Mouse (Mus musculus) forebrain, embryonic 11.5 days (tissue): ENCODE results near the gene Pyy. TPM values are rescaled to one million over a fixed set of nuclear protein-coding genes. Genes with fewer than 3 reads are reported as not detected.

ENCODE experiments used
- ATAC-seq: fragments of 200-750 bp; cut with Nextera tagmentation; replicated peaks from 2 replicates; pipeline ENCODE4 v1.8.0; 2017; ENCODE audit warnings: moderate TSS enrichment; ENCODE audit not compliant: low FRiP score
- DNase-seq: peaks from one replicate; pipeline ENCODE4 v3.0.0-alpha.2; 2017; ENCODE audit warnings: low spot score
- H3K27ac ChIP-seq: fragments of 300-500 bp; sonication (generic); 2 replicates; pipeline ENCODE4 v1.5.1; 2014; ENCODE audit warnings: low read depth, low read length
- H3K27me3 ChIP-seq: fragments of 300-500 bp; sonication (generic); 2 replicates; pipeline ENCODE4 v1.6.1; 2014; ENCODE audit warnings: mild to moderate bottlenecking, low read length, mixed read lengths; ENCODE audit not compliant: control insufficient read depth, insufficient read depth
- H3K36me3 ChIP-seq: fragments of 300-500 bp; sonication (generic); 2 replicates; pipeline ENCODE4 v1.6.1; 2014; ENCODE audit warnings: mild to moderate bottlenecking, low read length, moderate library complexity, mixed read lengths; ENCODE audit not compliant: control insufficient read depth, insufficient read depth
- H3K4me1 ChIP-seq: fragments of 300-500 bp; sonication (generic); replicated peaks from 2 replicates; pipeline ENCODE4 v1.6.1; 2014; ENCODE audit warnings: low read length, mixed read lengths; ENCODE audit not compliant: control insufficient read depth, insufficient read depth
- H3K4me2 ChIP-seq: fragments of 300-500 bp; sonication (generic); 2 replicates; pipeline ENCODE4 v1.6.1; 2014; ENCODE audit warnings: low read depth, mild to moderate bottlenecking, low read length, moderate library complexity, mixed read lengths; ENCODE audit not compliant: severe bottlenecking
- H3K4me3 ChIP-seq: fragments of 300-500 bp; sonication (generic); 2 replicates; pipeline ENCODE4 v1.5.1; 2014; ENCODE audit warnings: low read depth, low read length
- H3K9ac ChIP-seq: fragments of 300-500 bp; sonication (generic); 2 replicates; pipeline ENCODE4 v1.6.1; 2014; ENCODE audit warnings: low read length
- H3K9me3 ChIP-seq: fragments of 300-500 bp; sonication (generic); 2 replicates; pipeline ENCODE4 v1.6.1; 2016; ENCODE audit warnings: low read length, mixed read lengths; ENCODE audit not compliant: control insufficient read depth
- WGBS: fragments of 180-500 bp; shearing (Covaris S2); extraction: QIAGEN DNeasy Blood & Tissue Kit; methylation state at CpG from one replicate; pipeline ENCODE4 v1.1.7; 2014; 5-methylcytosine and 5-hydroxymethylcytosine counted together
- polyA plus RNA-seq: library from polyadenylated mRNA; unstranded; fragments of >200 nt; fragmentation: Nextera tagmentation; extraction: Ambion mirVana; gene quantifications from 2 replicates; pipeline ENCODE4 v1.2.1, GENCODE M21; 2014

Gene Pyy
- polyA plus RNA-seq: not detected in 2 replicates

DNA sequence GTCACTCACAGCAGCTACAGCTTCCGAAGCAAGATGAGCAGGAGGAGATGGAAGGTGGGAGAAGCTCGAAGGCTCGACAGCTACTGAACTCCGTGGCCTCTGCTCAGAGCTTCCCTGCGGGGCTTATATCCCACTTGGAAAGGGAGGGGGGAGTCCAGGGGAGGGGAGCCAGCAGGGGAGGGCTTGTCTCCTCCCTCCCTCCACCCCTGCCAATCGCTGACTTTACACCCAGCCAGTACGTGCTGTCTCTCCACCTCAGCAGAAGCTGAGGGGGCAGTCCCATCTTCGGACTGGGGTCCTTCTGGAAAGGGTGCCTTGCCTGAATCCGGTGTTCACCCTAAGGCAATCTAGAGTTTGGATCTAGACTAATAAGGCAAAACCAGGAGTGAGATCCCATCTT is at the start of gene Pyy:
Gene Pyy (minus strand): TSS at position 101 of the 400 bp plus-strand sequence.
- ATAC-seq (no peak), DNase-seq (no peak)
- Histone ChIP-seq H3K4me1 (no peaks in the 10 kb centered on the region), H3K27ac (no peak within 1 kb of the TSS), H3K9me3 (no peaks in the 10 kb centered on the region), H3K4me3 (no peak within 1 kb of the TSS), H3K4me2 (no peak within 1 kb of the TSS), H3K36me3 (no peaks in the 10 kb centered on the region), H3K27me3 (peaks cover 44% of the 10 kb centered on the region), H3K9ac (no peak within 1 kb of the TSS)
- 16% methylated on average over 8 of the region's 9 CpGs for WGBS

DNA sequence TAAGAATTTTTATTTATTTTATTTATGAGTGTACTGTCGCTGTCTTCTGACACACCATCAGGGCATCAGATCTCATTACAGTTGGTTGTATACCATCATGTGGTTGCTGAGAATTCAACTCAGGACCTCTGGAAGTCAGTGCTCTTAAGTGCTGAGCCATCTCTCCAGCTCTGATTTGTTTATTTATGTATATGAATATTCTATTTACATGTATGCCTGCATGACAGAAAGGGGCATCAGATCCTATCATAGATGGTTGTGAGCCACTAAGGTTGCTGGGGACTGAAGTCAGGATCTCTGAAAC is 49.1 kb upstream of the Pyy start:
- Histone ChIP-seq H3K9ac (no peak overlapping the region), H3K27me3 (no peaks in the 10 kb centered on the region), H3K4me2 (no peak overlapping the region), H3K36me3 (no peaks in the 10 kb centered on the region), H3K9me3 (no peaks in the 10 kb centered on the region), H3K4me1 (no peaks in the 10 kb centered on the region), H3K4me3 (no peak overlapping the region), H3K27ac (no peak overlapping the region)
- ATAC-seq (0 out of 2 replicates have a peak, but pooled peaks have one; percentile 21), DNase-seq (no peak)
- WGBS: 8% methylated on average over 1 of the region's 1 CpGs

DNA sequence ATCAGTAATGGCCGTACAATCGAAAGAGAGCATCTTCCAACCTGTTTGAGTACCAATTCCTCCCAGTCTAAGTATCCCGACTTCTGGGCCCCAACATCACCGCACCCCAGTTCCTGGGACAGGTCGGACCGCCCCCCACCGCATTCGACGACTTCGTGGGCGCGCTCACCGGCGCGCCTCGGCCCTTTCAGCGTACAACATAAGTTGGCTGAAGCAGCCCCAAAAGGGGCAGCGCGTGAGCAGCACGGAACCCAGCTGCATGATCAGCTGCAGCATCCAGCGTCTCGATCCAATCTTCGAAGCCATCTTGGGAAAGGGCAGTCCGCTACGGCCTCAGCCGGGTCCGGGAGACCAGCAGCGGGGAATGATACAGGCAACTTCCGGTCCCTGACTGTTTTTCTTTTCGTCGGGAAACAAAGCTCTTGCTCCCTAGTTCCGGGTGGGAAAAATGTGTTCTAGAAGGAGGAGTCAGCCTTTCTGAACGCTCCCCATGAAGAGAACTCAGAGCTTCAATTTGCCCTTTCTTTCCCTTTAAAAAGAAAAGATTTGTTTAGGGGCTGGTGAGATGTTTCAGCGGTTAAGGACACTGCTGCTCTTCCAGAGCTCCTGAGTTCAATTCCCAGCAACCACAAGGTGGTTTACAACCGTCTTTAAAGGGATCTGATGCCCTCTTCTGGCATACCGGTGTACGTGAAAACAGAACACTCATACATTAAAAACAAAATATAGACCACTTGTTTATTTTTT is 48.6 kb upstream of the Pyy start, which contains the start of gene Tmem101:
Gene Tmem101 (minus strand): TSS at position 366 of the 747 bp plus-strand sequence.
- Histone ChIP-seq H3K4me3 (peak within 1 kb of the TSS; percentile 85), H3K36me3 (no peaks in the 10 kb centered on the region), H3K4me2 (peak within 1 kb of the TSS; percentile 94), H3K4me1 (no peaks in the 10 kb centered on the region), H3K27ac (peak within 1 kb of the TSS; percentile 53), H3K9ac (peak within 1 kb of the TSS; percentile 82), H3K27me3 (no peaks in the 10 kb centered on the region), H3K9me3 (no peaks in the 10 kb centered on the region)
- ATAC-seq (peak; percentile 79), DNase-seq (peak; percentile 91)
- WGBS: under 1% methylated on average over 37 of the region's 37 CpGs

DNA sequence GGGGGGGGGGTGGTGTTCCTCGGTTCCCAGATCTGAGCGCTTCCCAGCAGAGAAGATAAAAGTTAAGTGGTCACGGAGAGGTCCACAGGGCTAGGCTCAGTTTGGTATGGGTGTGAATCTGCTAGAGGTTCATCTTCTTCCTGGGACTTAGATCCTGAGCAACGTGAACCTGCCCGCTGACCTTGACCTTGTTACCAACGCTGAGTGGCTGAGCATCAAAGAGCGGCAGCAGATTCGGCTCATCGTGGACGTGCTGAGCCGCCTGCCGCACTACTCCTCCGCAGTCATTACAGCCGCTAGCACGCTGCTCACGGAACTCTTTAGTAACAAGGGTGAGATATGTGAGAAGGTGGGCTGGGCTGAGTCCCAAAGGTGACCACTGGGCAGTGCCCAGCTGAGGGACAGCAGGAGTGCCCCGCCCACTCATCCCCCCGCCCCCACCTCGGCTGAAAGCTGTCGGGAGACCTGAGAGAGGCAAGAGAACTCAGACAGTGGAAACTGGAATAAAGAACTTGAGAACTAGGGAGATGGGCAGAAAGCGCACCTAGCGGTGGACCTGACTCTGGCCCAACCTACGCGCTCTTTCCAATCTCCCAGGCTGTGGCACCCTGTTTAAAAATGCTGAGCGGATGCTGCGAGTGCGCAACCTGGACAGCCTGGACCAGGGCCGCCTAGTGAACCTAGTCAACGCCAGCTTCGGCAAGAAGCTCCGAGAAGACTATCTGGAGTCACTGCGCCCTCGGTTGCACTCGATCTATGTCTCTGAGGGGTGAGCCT is 39.8 kb upstream of the Pyy start:
- Histone ChIP-seq H3K9me3 (no peaks in the 10 kb centered on the region), H3K4me1 (peaks cover 11% of the 10 kb centered on the region), H3K4me3 (no peak overlapping the region), H3K9ac (no peak overlapping the region), H3K4me2 (no peak overlapping the region), H3K27me3 (peaks cover 51% of the 10 kb centered on the region), H3K36me3 (no peaks in the 10 kb centered on the region), H3K27ac (no peak overlapping the region)
- ATAC-seq (no peak), DNase-seq (no peak)
- WGBS: 15% methylated on average over 34 of the region's 34 CpGs

DNA sequence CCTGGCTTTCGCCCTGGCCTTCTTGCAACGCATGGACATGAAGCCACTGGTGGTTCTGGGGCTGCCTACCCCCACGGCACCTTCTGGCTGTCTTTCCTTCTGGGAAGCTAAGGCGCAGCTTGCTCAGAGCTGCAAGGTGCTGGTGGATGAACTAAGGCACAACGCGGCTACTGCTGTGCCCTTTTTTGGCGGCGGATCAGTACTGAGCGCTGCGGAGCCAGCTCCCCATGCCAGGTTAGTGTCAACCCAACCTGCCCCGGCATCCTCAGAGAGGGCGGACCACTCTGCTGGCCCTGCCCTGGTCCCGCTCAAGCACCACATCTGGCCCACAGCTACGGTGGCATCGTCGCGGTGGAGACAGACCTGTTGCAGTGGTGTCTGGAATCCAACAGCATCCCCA is 38.9 kb upstream of the Pyy start:
- Histone ChIP-seq H3K4me2 (no peak overlapping the region), H3K4me3 (no peak overlapping the region), H3K9ac (no peak overlapping the region), H3K27ac (no peak overlapping the region), H3K36me3 (no peaks in the 10 kb centered on the region), H3K9me3 (no peaks in the 10 kb centered on the region), H3K27me3 (peaks cover 51% of the 10 kb centered on the region), H3K4me1 (peaks cover 11% of the 10 kb centered on the region)
- WGBS: 8% methylated on average over 17 of the region's 17 CpGs
- ATAC-seq: no peak
- no peak for DNase-seq

DNA sequence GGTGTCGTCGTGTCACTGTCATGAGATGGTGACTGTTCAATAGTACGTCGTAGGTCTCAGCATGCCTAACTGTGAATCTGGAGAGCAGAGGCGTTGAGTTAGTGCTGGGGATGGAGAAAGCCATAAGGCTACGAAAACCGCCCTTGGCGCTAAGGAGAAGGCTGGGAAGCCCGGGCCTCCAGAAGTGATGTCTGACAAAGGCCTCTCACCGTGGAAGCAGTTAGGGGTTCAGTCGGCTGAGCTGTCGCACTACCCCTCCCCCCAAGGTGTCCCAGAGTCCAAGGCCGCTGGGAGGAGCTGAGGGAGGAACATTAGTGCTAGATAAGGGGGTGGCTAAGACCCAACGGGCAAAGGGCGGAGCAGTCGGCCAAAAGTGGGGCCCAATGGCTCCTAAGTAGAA is 38.4 kb upstream of the Pyy start:
- ATAC-seq (no peak), DNase-seq (no peak)
- H3K36me3 ChIP-seq: no peaks in the 10 kb centered on the region
- no peak overlapping the region for H3K4me2 ChIP-seq
- peaks cover 11% of the 10 kb centered on the region for H3K4me1 ChIP-seq
- H3K27ac ChIP-seq: no peak overlapping the region
- peaks cover 51% of the 10 kb centered on the region for H3K27me3 ChIP-seq
- 6% methylated on average over 16 of the region's 16 CpGs for WGBS
- H3K9ac ChIP-seq: no peak overlapping the region
- H3K9me3 ChIP-seq: no peaks in the 10 kb centered on the region
- H3K4me3 ChIP-seq: 0 out of 2 replicates have a peak overlapping the region, but pooled peaks have one; percentile 15

DNA sequence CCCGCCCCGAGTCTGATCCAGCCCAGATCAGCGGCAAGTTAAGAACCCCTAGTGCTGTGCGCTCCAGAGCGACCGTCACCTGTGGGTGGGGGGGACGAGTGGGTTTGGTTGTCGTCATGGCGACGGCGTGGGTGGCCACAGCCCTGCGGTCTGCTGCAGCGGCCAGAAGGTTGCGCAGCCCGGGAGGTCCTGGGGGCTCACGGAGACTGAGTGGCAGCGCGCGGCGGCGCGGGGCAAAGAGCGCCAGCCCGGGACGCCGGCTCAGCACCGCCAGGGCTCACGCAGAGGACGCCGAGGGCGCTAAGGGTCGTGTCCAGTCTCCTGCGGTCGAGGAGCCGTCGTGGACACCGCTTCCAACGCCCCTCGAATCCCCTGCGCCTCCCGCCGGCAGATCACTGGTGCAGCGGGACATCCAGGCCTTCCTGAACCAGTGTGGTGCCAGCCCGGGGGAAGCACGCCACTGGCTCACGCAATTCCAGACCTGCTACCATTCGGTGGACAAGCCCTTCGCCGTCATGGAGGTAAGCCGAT is 37.9 kb upstream of the Pyy start, which contains the start of gene Nags:
Gene Nags (plus strand): TSS at position 43 of the 531 bp plus-strand sequence.
- Histone ChIP-seq H3K4me2 (peak within 1 kb of the TSS; percentile 31; the same call in 1 of the 2 replicates), H3K4me3 (peak within 1 kb of the TSS; percentile 15; the same call in 1 of the 2 replicates), H3K4me1 (peaks cover 11% of the 10 kb centered on the region), H3K27ac (no peak within 1 kb of the TSS), H3K9me3 (no peaks in the 10 kb centered on the region), H3K27me3 (peaks cover 51% of the 10 kb centered on the region), H3K36me3 (no peaks in the 10 kb centered on the region), H3K9ac (no peak within 1 kb of the TSS)
- DNase-seq (peak; percentile 69), ATAC-seq (no peak)
- WGBS: 2% methylated on average over 46 of the region's 50 CpGs

DNA sequence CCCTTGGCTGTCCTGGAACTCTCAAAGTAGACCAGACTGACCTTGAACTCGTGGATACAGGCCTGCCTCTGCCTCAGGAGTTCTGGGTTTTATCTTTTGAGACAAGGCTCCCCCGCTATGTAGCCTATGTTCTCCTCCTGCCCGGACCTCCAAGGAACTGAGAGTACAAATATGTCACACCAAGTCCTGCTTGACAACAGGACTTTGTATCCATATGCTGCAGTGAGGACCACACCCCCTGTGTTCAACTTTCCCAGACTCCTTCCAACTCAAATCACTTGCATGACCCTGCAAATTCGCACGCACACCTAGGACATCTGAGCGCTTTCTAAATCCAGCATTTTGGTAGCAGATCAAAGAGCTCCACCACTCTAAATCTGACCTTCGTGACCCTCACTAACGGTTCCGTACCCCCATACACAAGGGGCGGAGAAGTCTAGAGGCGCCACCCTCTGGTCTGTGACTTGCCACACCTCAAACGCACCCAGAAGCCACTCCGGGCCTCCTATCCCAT is 37.4 kb upstream of the Pyy start:
- H3K27ac ChIP-seq: no peak overlapping the region
- H3K4me2 ChIP-seq: peak overlapping the region; percentile 31; the same call in 1 of the 2 replicates

More for the DNA sequence above, 37.4 kb upstream of the Pyy start:
- Histone ChIP-seq H3K36me3 (no peaks in the 10 kb centered on the region), H3K4me1 (peaks cover 11% of the 10 kb centered on the region), H3K4me3 (peak overlapping the region; percentile 15; the same call in 1 of the 2 replicates), H3K9ac (no peak overlapping the region), H3K27me3 (peaks cover 51% of the 10 kb centered on the region), H3K9me3 (no peaks in the 10 kb centered on the region)
- WGBS: 23% methylated on average over 13 of the region's 13 CpGs
- ATAC-seq: no peak
- DNase-seq: no peak
